Mouse (Mus musculus) heart, adult 2 months (tissue): ENCODE data around the gene Mrpl23.

Experiments
- CTCF ChIP-seq: fragments of 200-600 bp; IDR thresholded peaks from 2 replicates; pipeline ENCODE4 v1.8.1; 2022; ENCODE audit warnings: antibody characterized with exemption, mild to moderate bottlenecking, moderate library complexity
- POLR2A ChIP-seq: fragments of 200-500 bp; IDR thresholded peaks from 2 replicates; pipeline ENCODE4 v1.6.1; 2011; ENCODE audit warnings: mild to moderate bottlenecking, low read depth, low read length, control low read depth; ENCODE audit not compliant: insufficient read depth

- TF ChIP-seq CTCF (no peak), POLR2A (no peak)
These were observed 4.7 kb downstream of the Mrpl23 start for GRCm38 (mm10) chr7:142537181-142537580.
